Mouse (Mus musculus) cortical plate, adult 2 months (tissue): Measurements from ENCODE around the gene Kif21b.

ENCODE experiments used
- CTCF ChIP-seq: fragments of 200-500 bp; IDR thresholded peaks from 2 replicates; pipeline ENCODE4 v1.5.1; 2011; ENCODE audit warnings: mild to moderate bottlenecking, control low read depth, low read length; ENCODE audit not compliant: insufficient read depth; ENCODE audit errors: extremely low read depth
- POLR2A ChIP-seq: fragments of 200-500 bp; IDR thresholded peaks from 2 replicates; pipeline ENCODE4 v1.6.1; 2011; ENCODE audit warnings: mild to moderate bottlenecking, low read length, control low read depth; ENCODE audit not compliant: insufficient read depth; ENCODE audit errors: extremely low read depth

GRCm38 (mm10) chr1:136089368-136090165, 41.6 kb upstream of the Kif21b start:
- TF ChIP-seq CTCF (no peak), POLR2A (no peak)
